Mouse (Mus musculus) liver, postnatal 0 days (tissue): ENCODE results near the gene Fmo4. TPM values are rescaled to one million over a fixed set of nuclear protein-coding genes. Genes with fewer than 3 reads are reported as not detected.
A peak's percentile ranks its signal among the peaks of the same experiment; 100 is the strongest.

Source experiments
- ATAC-seq: fragments of 200-750 bp; cut with Nextera tagmentation; 2 replicates; pipeline ENCODE4 v1.8.0; 2017; ENCODE audit warnings: mild to moderate bottlenecking, moderate library complexity
- DNase-seq: peaks from one replicate; pipeline ENCODE4 v3.0.0-alpha.2; 2016
- H3K27ac ChIP-seq: fragments of 300-500 bp; sonication (generic); 2 replicates; pipeline ENCODE4 v1.5.1; 2014; ENCODE audit warnings: antibody characterized with exemption, moderate library complexity, mild to moderate bottlenecking, low read depth
- H3K27me3 ChIP-seq: fragments of 300-500 bp; sonication (generic); 2 replicates; pipeline ENCODE4 v1.6.1; 2014; ENCODE audit warnings: low read length, control low read depth, mixed read lengths; ENCODE audit not compliant: insufficient read depth
- H3K36me3 ChIP-seq: fragments of 300-500 bp; sonication (generic); replicated peaks from 2 replicates; pipeline ENCODE4 v1.6.1; 2014; ENCODE audit warnings: mild to moderate bottlenecking, control low read depth, low read length, moderate library complexity, mixed read lengths; ENCODE audit not compliant: insufficient read depth
- H3K4me1 ChIP-seq: fragments of 300-500 bp; sonication (generic); 2 replicates; pipeline ENCODE4 v1.6.1; 2014; ENCODE audit warnings: antibody characterized with exemption, mild to moderate bottlenecking, control low read depth; ENCODE audit not compliant: insufficient read depth
- H3K4me2 ChIP-seq: fragments of 300-500 bp; sonication (generic); 2 replicates; pipeline ENCODE4 v1.6.1; 2014; ENCODE audit warnings: low read depth, mild to moderate bottlenecking, low read length, moderate library complexity, mixed read lengths
- H3K4me3 ChIP-seq: fragments of 300-500 bp; sonication (generic); 2 replicates; pipeline ENCODE4 v1.5.1; 2014; ENCODE audit warnings: low read depth, low read length
- H3K9ac ChIP-seq: fragments of 300-500 bp; sonication (generic); replicated peaks from 2 replicates; pipeline ENCODE4 v1.6.1; 2014; ENCODE audit warnings: mild to moderate bottlenecking, moderate library complexity
- H3K9me3 ChIP-seq: fragments of 300-500 bp; sonication (generic); 2 replicates; pipeline ENCODE4 v1.6.1; 2016; ENCODE audit warnings: mild to moderate bottlenecking, control low read depth, low read length, mixed read lengths
- CTCF ChIP-seq: sonication (generic); IDR thresholded peaks from 2 replicates; pipeline ENCODE4 v1.5.1; 2016; ENCODE audit warnings: antibody characterized with exemption, low read depth
- EP300 ChIP-seq: IDR thresholded peaks from 2 replicates; pipeline ENCODE4 v1.6.1; 2016; ENCODE audit warnings: antibody characterized with exemption, low read depth, mild to moderate bottlenecking
- WGBS: fragments of 180-500 bp; shearing (Covaris S2); extraction: QIAGEN DNeasy Blood & Tissue Kit; methylation state at CpG from one replicate; pipeline ENCODE4 v1.1.7; 2014; ENCODE audit not compliant: insufficient replicate concordance; 5-methylcytosine and 5-hydroxymethylcytosine counted together
- polyA plus RNA-seq: library from polyadenylated mRNA; unstranded; fragments of >200 nt; fragmentation: Nextera tagmentation; extraction: Ambion mirVana; gene quantifications from 2 replicates; pipeline ENCODE4 v1.2.1, GENCODE M21; 2015

Fmo4 gene
- 5.2 and 6.0 TPM in 2 replicates for polyA plus RNA-seq

GRCm38 (mm10) chr1:162813836-162814156 is at the start of gene Fmo4:
Fmo4 (minus strand) TSS chr1:162813972.
- no peak for TF ChIP-seq EP300
- TF ChIP-seq CTCF = peak; percentile 55
- H3K27me3 ChIP-seq = no peaks in the 10 kb centered on the region
- ATAC-seq (peak; percentile 75), DNase-seq (peak; percentile 52)
- 35% methylated on average over 8 of the region's 8 CpGs for WGBS
- H3K4me3 ChIP-seq = peak within 1 kb of the TSS; percentile 25; the same call in 1 of the 2 replicates
- H3K4me1 ChIP-seq = no peaks in the 10 kb centered on the region; the same call in 1 of the 2 replicates
- H3K9me3 ChIP-seq = no peaks in the 10 kb centered on the region
- no peaks in the 10 kb centered on the region for H3K36me3 ChIP-seq
- no peak within 1 kb of the TSS; the same call in 1 of the 2 replicates for H3K9ac ChIP-seq
- H3K27ac ChIP-seq = peak within 1 kb of the TSS; percentile 57; the same call in 1 of the 2 replicates
- peak within 1 kb of the TSS; percentile 57 for H3K4me2 ChIP-seq

- H3K4me2 ChIP-seq = peak overlapping the region; percentile 27
- H3K27ac ChIP-seq = no peak overlapping the region
- DNase-seq (no peak), ATAC-seq (no peak)
- WGBS = 52% methylated on average over 1 of the region's 1 CpGs
- H3K27me3 ChIP-seq = no peaks in the 10 kb centered on the region
- TF ChIP-seq EP300 = no peak
- TF ChIP-seq CTCF = no peak
- no peak overlapping the region for H3K4me3 ChIP-seq
- H3K9ac ChIP-seq = no peak overlapping the region
- H3K36me3 ChIP-seq = no peaks in the 10 kb centered on the region
- H3K4me1 ChIP-seq = peaks cover 18% of the 10 kb centered on the region
- H3K9me3 ChIP-seq = no peaks in the 10 kb centered on the region
Observed at GRCm38 (mm10) chr1:162862328-162862727, 48.6 kb upstream of the Fmo4 start.

GRCm38 (mm10) chr1:162859996-162860605 is 46.3 kb upstream of the Fmo4 start:
- Histone ChIP-seq H3K4me1 (peaks cover 18% of the 10 kb centered on the region), H3K36me3 (no peaks in the 10 kb centered on the region), H3K27ac (no peak overlapping the region), H3K9me3 (no peaks in the 10 kb centered on the region), H3K9ac (no peak overlapping the region), H3K4me2 (no peak overlapping the region), H3K27me3 (no peaks in the 10 kb centered on the region), H3K4me3 (no peak overlapping the region)
- DNase-seq (peak; percentile 28), ATAC-seq (no peak)
- WGBS = 67% methylated on average over 9 of the region's 9 CpGs
- TF ChIP-seq CTCF (no peak), EP300 (no peak)

DNA sequence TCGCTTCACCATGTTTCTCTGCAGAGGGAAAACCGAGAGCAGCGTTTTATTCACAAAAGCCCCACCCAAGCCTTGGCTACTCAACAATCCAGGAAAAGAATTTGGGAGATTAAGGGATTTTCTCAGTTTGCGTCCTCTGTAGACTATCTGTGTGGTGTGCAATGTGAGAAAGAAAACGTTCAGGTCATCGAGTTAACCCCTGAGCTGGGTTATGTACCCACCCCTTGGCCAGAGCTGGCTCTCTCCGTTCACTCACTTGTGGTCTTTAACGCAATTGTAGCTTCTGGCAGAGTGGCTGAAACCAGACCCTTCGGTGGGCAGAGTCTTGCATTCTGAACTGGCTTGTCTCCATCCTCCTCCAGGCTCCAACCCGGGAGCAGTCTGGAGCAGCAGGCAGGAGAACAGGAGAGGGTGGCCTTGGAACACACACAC is 45.8 kb upstream of the Fmo4 start:
- 61% methylated on average over 10 of the region's 10 CpGs for WGBS
- Histone ChIP-seq H3K27ac (no peak overlapping the region), H3K4me3 (no peak overlapping the region), H3K9ac (no peak overlapping the region), H3K27me3 (no peaks in the 10 kb centered on the region), H3K36me3 (no peaks in the 10 kb centered on the region), H3K4me1 (peaks cover 18% of the 10 kb centered on the region), H3K9me3 (no peaks in the 10 kb centered on the region), H3K4me2 (no peak overlapping the region)
- no peak for ATAC-seq
- DNase-seq = no peak
- TF ChIP-seq CTCF = no peak

GRCm38 (mm10) chr1:162858748-162859130 is 45.0 kb upstream of the Fmo4 start:
- Histone ChIP-seq H3K4me2 (0 out of 2 replicates have a peak overlapping the region, but pooled peaks have one; percentile 29), H3K27me3 (no peaks in the 10 kb centered on the region), H3K4me3 (no peak overlapping the region), H3K27ac (no peak overlapping the region; the same call in 1 of the 2 replicates), H3K4me1 (peaks cover 20% of the 10 kb centered on the region), H3K9ac (no peak overlapping the region), H3K9me3 (no peaks in the 10 kb centered on the region), H3K36me3 (no peaks in the 10 kb centered on the region)
- DNase-seq = no peak
- WGBS = 55% methylated on average over 12 of the region's 12 CpGs
- no peak for ATAC-seq
- TF ChIP-seq CTCF (no peak), EP300 (no peak)

DNA sequence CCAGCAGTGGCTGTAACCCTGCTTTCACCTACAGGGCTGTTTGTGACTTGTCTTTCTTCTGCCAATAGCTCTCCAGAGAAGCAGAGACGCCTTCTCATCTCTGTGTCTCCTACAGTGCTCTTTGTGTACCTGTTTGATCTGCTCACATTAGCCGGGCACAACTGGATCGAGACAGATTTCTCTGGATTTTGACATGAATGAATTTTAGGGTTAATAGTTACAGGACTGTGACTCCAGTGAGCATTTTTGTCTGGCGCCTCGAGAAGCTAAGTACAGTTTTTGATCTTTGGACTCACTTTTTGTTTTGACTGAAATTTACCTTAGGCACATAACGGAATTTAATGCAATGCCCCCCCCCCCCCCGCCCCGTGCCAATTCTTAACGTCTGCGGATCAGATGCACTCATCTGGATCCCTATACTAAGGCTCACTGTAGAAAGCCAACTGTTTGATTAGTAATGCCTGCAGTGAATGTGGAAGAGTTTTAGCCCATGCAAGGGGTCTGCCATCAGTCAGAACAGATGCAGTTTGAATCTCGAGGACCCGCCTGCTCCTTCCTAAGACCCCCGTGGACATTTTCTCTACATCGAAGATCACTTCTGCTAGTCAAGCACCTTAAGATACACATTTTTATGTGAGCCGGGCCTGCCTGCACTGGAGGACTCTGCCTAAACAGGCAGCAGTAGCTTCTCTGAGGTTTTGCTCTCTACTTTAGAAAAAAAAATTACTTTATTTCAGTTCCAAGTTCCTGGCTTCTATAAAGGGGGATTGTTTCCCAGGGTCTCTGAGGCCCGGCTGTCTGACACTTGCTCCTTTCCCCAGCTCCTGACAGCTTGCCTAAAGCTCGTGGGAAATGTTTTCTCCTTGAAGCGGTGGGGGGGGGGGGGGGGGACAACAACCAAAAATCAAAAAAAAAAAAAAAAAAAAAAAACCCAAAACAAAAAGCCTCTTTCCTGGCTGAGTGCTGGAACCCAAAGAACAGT is 44.3 kb upstream of the Fmo4 start:
- no peak overlapping the region for H3K9ac ChIP-seq
- H3K27me3 ChIP-seq = no peaks in the 10 kb centered on the region
- H3K4me1 ChIP-seq = peaks cover 25% of the 10 kb centered on the region
- H3K9me3 ChIP-seq = no peaks in the 10 kb centered on the region
- ATAC-seq = no peak
- no peak for DNase-seq
- no peak overlapping the region for H3K27ac ChIP-seq
- H3K4me3 ChIP-seq = no peak overlapping the region
- TF ChIP-seq CTCF (no peak), EP300 (no peak)
- no peaks in the 10 kb centered on the region for H3K36me3 ChIP-seq
- WGBS = 73% methylated on average over 17 of the region's 18 CpGs
- H3K4me2 ChIP-seq = 0 out of 2 replicates have a peak overlapping the region, but pooled peaks have one; percentile 29
